Comparison of ENCODE assay signal across 18 mouse cellular contexts in the genomic region with DNA sequence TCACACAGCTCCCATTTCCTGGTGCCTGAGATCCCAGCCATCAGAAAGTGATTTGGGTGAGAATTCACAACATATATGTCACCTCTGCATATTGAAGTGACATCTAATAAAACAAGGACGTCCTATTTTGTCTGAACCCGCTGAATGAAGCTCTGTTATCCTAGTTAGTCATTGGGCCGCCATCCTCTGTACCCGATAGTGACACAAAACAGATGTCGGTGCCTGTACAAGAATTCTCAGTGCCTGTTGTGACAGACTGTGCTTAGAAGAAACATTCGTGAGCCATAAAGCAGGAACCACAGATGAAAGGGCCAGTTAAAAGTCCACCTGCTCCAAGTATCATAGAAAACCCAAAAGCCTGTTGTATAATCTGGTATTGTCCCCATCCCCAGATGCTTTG.
DNase-seq lines count a peak whose midpoint lies in the region; ATAC-seq and TF ChIP-seq lines count a peak whose summit lies in the region.
"Had no signal": no experiment of that assay in that cellular context is flagged by ENCODE, and none has a peak within 500 bp of the region (broad histone marks: within the 10 kb centered on the region; RNA-seq: fewer than 3 reads in every experiment).

No protein-coding gene starts in this region.

- no peaks in the 10 kb centered on the region for H3K36me3 ChIP-seq in lung, postnatal 0 days (ENCODE audit: insufficient read depth, low read length)
- H3K36me3 ChIP-seq: forebrain, embryonic 15.5 days had no signal

- 73% methylated on average over 6 of the region's 6 CpGs for WGBS in lung, postnatal 0 days
- WGBS in lung, adult 2 months, result 70% methylated on average over 6 of the region's 6 CpGs

- TF ChIP-seq EP300 in lung, postnatal 0 days (IDR thresholded peaks at IDR 0.05), result no peak

- TF ChIP-seq POLR2A in lung, adult 2 months (IDR thresholded peaks at IDR 0.05; ENCODE audit: borderline replicate concordance, extremely low read depth, low read depth, low read length), result no peak

- TF ChIP-seq CTCF in lung, postnatal 0 days (IDR thresholded peaks at IDR 0.05), result no peak
- no peak for TF ChIP-seq CTCF in lung, adult 2 months (IDR thresholded peaks at IDR 0.05; ENCODE audit: insufficient read depth, low read length)

- no peaks in the 10 kb centered on the region for H3K27me3 ChIP-seq in lung, postnatal 0 days (replicated peaks; ENCODE audit: insufficient read depth, low read length)
- H3K27me3 ChIP-seq: embryonic facial prominence, embryonic 12.5 days; forebrain, embryonic 13.5 days; forebrain, embryonic 15.5 days had no signal

- H3K4me1 ChIP-seq in lung, postnatal 0 days (ENCODE audit: insufficient read depth, low read depth, low read length), result no peaks in the 10 kb centered on the region
- H3K4me1 ChIP-seq in lung, adult 2 months (ENCODE audit: control insufficient read depth, insufficient read depth, low read length), result no peaks in the 10 kb centered on the region

- H3K9ac ChIP-seq in lung, postnatal 0 days (replicated peaks; ENCODE audit: low read depth), result no peak overlapping the region
- H3K9ac ChIP-seq: embryonic facial prominence, embryonic 12.5 days; forebrain, embryonic 13.5 days; forebrain, embryonic 15.5 days; forebrain, postnatal 0 days had no signal

- H3K4me2 ChIP-seq in lung, postnatal 0 days (replicated peaks; ENCODE audit: low read depth, low read length), result no peak overlapping the region
- H3K4me2 ChIP-seq: embryonic facial prominence, embryonic 12.5 days; forebrain, embryonic 13.5 days; forebrain, embryonic 15.5 days had no signal

- no peak overlapping the region for H3K27ac ChIP-seq in lung, postnatal 0 days (ENCODE audit: low read length)
- H3K27ac ChIP-seq: embryonic facial prominence, embryonic 10.5 days; embryonic facial prominence, embryonic 12.5 days; forebrain, embryonic 13.5 days; forebrain, embryonic 15.5 days had no signal

- DNase-seq in lung, postnatal 0 days (ENCODE audit: low spot score), result peak; percentile 61
- DNase-seq in lung, adult 2 months, result no peak
- DNase-seq in lung, postnatal 14 days, result peak; percentile 19
- DNase-seq in lung, postnatal 25 days (ENCODE audit: low spot score), result no peak
- no peak for DNase-seq in adrenal gland, postnatal 4 days (ENCODE audit: low spot score in 2 of 2)
- DNase-seq: adrenal gland, adult 2 months; adrenal gland, postnatal 10 days; adrenal gland, postnatal 25 days; cerebellum, adult 11-12 months; cerebellum, adult 2 months; cerebellum, adult 9-10 months; cerebellum, postnatal 10 days; cerebellum, postnatal 25 days; forebrain, postnatal 0 days had no signal

- H3K4me3 ChIP-seq in lung, postnatal 0 days (ENCODE audit: low read depth, low read length), result no peak overlapping the region
- H3K4me3 ChIP-seq in lung, adult 2 months (replicated peaks; ENCODE audit: extremely low read depth, low read depth, low read length), result no peak overlapping the region
- H3K4me3 ChIP-seq: embryonic facial prominence, embryonic 10.5 days; embryonic facial prominence, embryonic 12.5 days; forebrain, embryonic 13.5 days; forebrain, embryonic 15.5 days had no signal

- peak; percentile 67 for ATAC-seq in lung, postnatal 0 days
- ATAC-seq: forebrain, embryonic 13.5 days; forebrain, embryonic 15.5 days; forebrain, postnatal 0 days had no signal

- no peaks in the 10 kb centered on the region for H3K9me3 ChIP-seq in lung, postnatal 0 days (ENCODE audit: low read length)
- H3K9me3 ChIP-seq: embryonic facial prominence, embryonic 10.5 days; embryonic facial prominence, embryonic 12.5 days; forebrain, embryonic 13.5 days; forebrain, embryonic 15.5 days had no signal

Comparison
In these comparisons a context has a peak if more than half of its experiments do, and no peak if none do; other contexts are left out.
1. DNase-seq: peak in lung, postnatal 0 days (single experiment) and lung, postnatal 14 days (single experiment); none in lung, adult 2 months (single experiment), lung, postnatal 25 days (single experiment) and adrenal gland, postnatal 4 days (0 of 2).